Mouse (Mus musculus) large intestine, adult 2 months (tissue): Measurements from ENCODE around the gene Adamts9. TPM values are rescaled to one million over a fixed set of nuclear protein-coding genes. Genes with fewer than 3 reads are reported as not detected.

Experiments used
- DNase-seq: peaks from one replicate; pipeline ENCODE4 v3.0.0-alpha.2; 2012; ENCODE audit warnings: low read depth, low spot score
- WGBS: fragments of 180-500 bp; shearing (Covaris S2); methylation state at CpG from one replicate; pipeline ENCODE4 v1.1.7; 2018; 5-methylcytosine and 5-hydroxymethylcytosine counted together
- polyA plus RNA-seq: library from polyadenylated mRNA; depleted of rRNA; stranded (reverse); fragments of >200 nt; gene quantifications from 2 replicates; pipeline ENCODE4 v1.2.3, GENCODE M21; 2012

The Adamts9 gene
- polyA plus RNA-seq, 1 experiment, result 0.89 TPM

GRCm38 (mm10) chr6:92940191-92941131 lies 2.8 kb downstream of the Adamts9 start:
- WGBS, result 3% methylated on average over 37 of the region's 37 CpGs
- DNase-seq, result no peak

DNA sequence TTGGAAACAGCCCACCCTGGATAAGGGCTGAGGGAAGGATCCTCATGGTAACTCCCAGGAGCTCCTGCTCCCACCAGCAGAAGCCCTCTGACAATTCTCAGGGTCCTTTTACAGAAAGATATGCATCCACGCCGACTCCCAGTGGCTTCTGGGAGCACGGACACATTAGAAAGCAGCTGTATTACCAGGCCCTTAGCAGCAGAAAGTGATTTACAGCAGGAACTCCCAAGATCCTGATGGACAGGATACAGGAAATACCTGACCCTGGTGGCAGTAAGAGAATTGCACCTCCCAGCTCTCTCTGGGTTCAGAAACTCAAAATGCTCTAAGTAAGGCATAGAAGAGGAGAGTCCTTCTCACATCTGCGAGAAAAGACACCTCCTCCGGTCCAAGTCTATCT lies 15.0 kb downstream of the Adamts9 start:
- 80% methylated on average over 5 of the region's 5 CpGs for WGBS

GRCm38 (mm10) chr6:92924536-92924935 lies 18.8 kb downstream of the Adamts9 start:
- no peak for DNase-seq
- WGBS, result 78% methylated on average over 8 of the region's 8 CpGs

More for the DNA sequence above, 15.0 kb downstream of the Adamts9 start:
- no peak for DNase-seq

DNA sequence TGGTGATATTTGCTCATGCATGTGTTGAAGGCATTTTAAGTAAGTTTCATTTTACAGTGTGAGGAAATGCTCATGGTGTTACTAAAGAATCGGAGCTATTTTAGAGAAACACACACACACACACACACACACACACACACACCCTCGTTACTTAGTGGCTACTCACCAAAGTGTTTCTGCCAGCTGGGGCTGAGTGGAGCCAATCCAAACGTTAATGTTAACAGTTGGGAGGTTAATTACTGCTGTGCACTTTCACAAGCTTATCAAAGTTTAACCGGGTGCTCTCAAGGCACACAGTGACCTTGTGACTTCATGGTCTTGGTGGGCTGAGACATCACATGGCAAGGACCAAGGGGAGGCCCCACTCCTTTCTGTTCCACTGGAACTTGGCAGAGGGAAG lies 21.4 kb downstream of the Adamts9 start:
- 6% methylated on average over 4 of the region's 4 CpGs for WGBS
- no peak for DNase-seq

DNA sequence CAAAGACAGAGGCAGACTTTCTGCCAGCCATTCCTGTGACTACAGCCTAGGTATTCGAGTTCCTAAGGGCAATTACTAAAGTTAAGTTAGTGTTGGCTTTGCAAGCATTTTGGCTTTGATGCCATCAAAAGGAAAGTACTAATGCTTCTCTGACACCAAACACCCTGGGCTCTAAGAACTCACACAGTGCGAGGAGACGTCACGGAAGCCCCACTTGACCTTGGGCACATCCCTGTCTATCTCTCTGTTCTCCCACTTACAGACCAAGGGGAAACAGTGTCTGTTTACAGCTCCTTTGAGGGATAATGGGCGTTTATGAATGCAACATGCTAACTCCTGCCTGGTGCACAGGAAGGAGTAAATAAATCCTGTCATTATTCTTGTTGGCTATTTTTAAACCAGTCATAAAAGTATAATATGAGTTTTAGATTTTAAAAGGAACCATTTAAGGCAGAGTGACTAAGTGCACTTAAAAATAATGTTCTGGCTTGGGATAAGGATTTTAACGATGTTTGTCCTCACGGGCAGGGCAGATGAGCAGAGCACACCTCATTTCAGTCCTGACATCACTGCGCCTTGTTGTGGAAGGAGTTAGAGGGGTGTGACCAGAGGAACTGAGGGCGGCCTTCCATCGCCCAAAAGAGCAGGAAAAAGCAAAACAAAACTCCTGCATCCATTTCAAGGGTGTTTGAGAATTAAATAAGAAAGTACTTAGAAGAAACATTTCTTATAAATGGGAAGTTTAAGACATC lies 22.2 kb downstream of the Adamts9 start:
- no peak for DNase-seq
- 15% methylated on average over 10 of the region's 10 CpGs for WGBS

- 79% methylated on average over 3 of the region's 3 CpGs for WGBS
- no peak for DNase-seq
Measured at GRCm38 (mm10) chr6:92910611-92911010, 32.7 kb downstream of the Adamts9 start.

DNA sequence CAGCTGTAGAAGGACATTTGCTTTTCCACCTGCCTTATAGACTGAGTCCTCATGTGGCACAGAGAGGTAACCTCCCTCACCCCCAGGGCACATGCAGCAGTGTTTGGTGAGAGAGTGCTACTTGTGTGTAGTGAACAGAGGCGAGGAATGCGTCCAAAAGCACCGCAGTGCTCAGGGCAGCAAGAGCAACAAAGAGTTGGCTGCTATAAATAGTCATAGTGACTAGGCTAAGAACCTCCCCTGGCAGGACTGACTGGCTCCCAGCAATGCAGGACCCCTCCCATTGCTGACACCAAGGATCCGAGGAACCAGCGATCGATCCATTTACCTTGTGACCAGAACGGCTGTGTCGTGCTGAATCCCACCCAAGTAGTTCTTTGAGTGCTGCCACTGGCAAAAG lies 33.9 kb downstream of the Adamts9 start:
- DNase-seq, result no peak
- WGBS, result 60% methylated on average over 8 of the region's 8 CpGs

GRCm38 (mm10) chr6:92905922-92906321 lies 37.4 kb downstream of the Adamts9 start:
- 30% methylated on average over 5 of the region's 5 CpGs for WGBS
- no peak for DNase-seq

DNA sequence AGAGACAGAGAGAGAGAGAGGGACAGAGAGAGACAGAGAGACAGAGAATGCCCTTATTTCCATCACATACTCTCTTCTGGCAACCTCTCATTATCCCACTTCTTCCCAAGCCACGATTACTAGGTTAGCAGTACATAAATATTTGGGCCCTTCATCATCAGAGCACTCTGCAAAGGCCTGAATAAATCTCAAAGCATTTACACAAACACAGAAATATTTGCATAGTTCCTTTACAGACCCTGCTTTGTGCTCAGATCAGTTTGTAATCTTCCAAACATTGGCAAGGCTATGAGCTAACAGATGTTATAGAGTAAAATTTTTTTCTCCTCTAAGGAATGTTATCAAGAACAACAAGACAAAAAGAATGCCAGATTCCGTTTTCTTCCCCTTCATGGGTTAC lies 38.8 kb downstream of the Adamts9 start:
- 35% methylated on average over 2 of the region's 2 CpGs for WGBS

GRCm38 (mm10) chr6:92904037-92904436 lies 39.3 kb downstream of the Adamts9 start:
- 36% methylated on average over 1 of the region's 1 CpGs for WGBS
- no peak for DNase-seq

More for the DNA sequence above, 38.8 kb downstream of the Adamts9 start:
- DNase-seq, result no peak

GRCm38 (mm10) chr6:92891535-92891934 lies 51.8 kb downstream of the Adamts9 start:
- 31% methylated on average over 1 of the region's 1 CpGs for WGBS
- no peak for DNase-seq

DNA sequence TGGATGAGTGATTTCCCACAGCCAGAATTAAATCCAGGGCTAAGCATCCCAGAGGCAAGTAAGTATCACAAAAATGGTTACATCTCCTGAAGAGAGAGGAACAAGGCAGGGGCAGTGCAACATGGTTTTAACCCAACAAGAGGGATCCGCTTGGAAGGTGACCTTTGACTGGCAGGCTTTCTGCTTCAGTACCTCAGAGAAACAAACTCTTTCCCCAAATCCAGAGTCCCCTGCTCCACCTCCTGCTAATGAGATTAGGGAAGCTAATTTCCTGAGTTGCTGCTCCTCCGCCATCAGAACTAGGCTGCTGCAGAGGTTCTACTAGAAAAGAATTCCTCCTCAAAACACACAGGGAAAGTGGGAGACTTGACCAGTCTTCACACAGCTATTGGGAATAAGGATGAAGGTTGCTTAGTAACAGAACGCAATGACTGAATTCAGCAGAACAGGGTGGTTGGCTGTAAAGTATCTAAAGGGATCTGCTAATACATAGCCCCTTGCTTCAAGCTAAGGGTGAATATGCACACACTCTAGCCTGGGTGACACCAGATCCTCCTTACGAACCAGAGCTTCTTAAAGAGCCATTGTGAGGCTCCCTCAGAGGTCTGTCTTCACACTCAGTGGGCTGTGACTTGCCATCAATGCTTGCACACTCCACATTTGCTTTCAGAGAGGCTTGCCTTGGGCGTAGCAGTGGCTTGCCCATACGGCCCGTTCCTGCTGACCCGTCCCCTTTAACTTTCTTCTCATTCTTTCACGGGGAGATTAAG lies 60.0 kb downstream of the Adamts9 start:
- WGBS, result 74% methylated on average over 9 of the region's 9 CpGs
- DNase-seq, result no peak

DNA sequence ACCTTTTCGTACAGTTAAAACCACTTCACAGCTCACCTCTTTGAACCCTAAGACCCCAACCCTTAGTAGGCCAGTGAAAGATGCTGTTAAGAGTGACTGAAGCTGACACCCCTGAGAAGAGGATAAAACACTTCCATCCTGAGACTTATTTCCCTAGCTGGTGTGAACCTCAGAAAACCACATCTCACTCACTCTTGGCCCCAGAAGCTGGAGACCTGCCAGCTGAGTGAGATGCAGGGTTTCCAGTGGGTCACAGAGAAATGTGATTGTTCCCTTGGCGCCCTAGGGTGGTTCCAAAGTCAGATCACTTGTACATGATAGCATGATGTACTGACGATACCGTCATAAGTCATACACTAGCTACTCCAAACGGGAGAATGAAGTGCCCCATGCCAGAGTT lies 60.8 kb downstream of the Adamts9 start:
- WGBS, result 78% methylated on average over 5 of the region's 5 CpGs
- no peak for DNase-seq

- no peak for DNase-seq
- 75% methylated on average over 14 of the region's 14 CpGs for WGBS
Measured at GRCm38 (mm10) chr6:92879700-92880265, 63.5 kb downstream of the Adamts9 start.

- 93% methylated on average over 5 of the region's 5 CpGs for WGBS
- DNase-seq, result no peak
Measured at GRCm38 (mm10) chr6:92878771-92879170, 64.5 kb downstream of the Adamts9 start.

DNA sequence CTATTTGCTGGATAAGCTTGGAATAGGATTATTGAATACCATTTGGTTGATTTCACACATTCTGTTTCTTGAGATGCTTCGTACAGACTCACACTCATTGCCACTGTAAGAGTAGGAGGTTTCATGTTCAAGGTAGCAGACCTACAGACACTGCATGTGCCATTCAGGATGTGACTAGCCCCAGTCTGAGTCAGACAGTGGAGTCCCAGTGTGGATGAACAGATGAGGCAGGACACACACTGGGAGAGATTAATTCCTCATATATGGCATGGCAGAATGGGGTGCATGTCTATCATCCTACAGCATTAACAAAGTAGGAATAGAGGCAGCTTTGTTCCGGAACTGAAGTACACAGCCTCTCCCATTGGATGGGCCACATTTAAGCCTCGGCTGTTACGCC lies 66.1 kb downstream of the Adamts9 start:
- WGBS, result 94% methylated on average over 4 of the region's 4 CpGs
- no peak for DNase-seq

DNA sequence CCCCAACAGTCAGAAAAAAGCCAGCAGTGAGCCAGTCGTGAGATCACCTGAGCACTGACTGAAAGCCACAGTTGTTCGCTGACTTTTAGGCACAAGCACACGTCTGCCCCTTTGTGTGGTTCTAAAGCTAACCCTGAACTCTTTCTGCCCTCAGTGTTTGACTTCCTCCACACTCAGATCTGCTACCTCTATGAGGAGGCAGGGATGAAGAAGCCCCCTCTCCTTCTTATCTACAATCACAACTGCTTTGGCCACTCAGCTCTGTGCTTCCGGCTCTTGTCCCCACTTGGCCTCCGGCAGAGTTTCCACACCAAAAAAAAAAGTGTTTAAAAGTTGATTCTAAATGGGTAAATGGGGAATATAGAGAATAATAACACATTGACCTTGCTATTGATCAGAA lies 67.2 kb downstream of the Adamts9 start:
- no peak for DNase-seq
- WGBS, result 73% methylated on average over 5 of the region's 5 CpGs

DNA sequence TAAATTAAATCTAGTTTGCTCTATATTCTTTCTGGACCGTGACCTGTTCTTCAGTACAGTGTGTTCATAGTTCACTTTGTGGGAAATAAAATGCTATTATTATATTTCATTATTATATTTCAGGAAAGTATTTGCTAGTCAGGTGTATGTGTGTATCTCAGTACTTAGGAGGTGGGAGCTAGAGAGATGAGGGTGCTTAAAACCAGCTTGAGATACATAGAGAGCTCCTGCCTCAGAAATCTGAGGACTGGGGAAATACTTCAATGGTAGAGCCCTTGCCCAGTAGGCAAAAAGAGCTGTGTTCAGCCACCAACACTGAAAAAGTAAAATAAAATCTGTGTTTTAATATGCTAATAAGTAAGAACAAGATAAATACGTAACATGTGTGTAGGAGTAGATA lies 68.0 kb downstream of the Adamts9 start:
- WGBS, result 87% methylated on average over 2 of the region's 2 CpGs
- no peak for DNase-seq

- no peak for DNase-seq
- 44% methylated on average over 5 of the region's 5 CpGs for WGBS
Measured at GRCm38 (mm10) chr6:92874854-92875253, 68.4 kb downstream of the Adamts9 start.

DNA sequence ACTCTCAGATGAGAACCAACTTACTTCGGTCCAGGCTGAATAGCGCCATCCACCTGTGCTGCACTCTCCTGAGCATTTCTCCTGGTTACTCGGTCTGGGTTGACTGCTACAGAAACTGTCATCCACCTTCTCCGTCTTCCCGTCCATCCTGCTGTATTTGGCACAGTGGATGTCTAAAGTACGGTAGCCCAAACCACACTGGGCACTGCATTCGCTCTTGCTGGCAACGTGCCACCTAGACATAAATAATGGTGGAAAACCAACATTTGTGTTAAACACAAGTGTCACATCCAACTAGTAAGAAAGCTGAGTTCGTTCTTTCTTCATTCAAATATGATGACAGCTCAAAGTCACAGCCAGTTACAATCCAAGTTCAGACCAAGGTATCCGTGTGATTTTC lies 70.5 kb downstream of the Adamts9 start:
- no peak for DNase-seq
- 83% methylated on average over 10 of the region's 10 CpGs for WGBS
